Mouse (Mus musculus): ENCODE data around the gene Cnksr3. TPM values are rescaled to one million over a fixed set of nuclear protein-coding genes. Genes with fewer than 3 reads are reported as not detected.
A peak's percentile ranks its signal among the peaks of the same experiment; 100 is the strongest.

The Cnksr3 gene
- total and polyA plus RNA-seq, 3 experiments = 9.5 to 14.5 (median 11.1) TPM

DNA sequence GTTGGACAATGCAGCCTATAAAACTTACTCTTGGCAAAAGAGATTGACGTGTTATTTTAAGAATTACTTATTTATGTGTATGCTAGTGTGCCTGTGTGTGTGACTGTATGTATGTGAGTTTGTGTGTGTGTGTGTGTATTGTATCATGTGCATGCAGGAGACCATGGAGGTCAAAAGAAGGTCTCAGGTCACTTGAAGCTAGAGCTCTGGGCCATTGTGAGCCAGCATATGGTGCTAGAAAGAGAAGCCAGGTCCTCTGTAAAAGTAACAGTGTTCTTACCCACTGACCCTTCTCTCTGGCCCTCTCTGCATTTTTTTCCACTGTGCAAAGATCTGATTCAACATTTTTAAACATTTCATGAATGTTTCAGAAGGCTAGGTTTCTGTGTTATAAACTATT is 134.1 kb downstream of the Cnksr3 start:
- no peak for DNase-seq

DNA sequence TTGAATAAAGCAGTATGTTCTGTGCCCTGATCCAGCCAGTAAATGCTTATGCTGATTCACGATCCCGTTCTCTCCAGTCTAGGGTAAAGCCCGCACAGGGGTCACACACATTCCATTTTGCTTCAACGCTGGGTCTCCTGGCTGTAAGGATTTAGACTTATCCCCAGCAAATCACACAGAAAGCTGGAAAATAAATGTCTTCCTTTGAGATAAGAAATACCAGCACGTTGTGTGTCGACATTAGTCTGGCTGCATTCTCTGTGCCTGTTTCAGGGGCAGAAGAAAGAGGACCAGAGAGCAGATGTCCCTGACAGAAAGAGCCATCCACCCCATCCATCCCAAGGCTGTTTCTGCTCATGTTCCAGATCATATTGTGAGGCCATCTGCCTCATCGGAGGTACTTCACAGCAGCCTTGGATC is 134.6 kb downstream of the Cnksr3 start:
- no peak for DNase-seq

DNA sequence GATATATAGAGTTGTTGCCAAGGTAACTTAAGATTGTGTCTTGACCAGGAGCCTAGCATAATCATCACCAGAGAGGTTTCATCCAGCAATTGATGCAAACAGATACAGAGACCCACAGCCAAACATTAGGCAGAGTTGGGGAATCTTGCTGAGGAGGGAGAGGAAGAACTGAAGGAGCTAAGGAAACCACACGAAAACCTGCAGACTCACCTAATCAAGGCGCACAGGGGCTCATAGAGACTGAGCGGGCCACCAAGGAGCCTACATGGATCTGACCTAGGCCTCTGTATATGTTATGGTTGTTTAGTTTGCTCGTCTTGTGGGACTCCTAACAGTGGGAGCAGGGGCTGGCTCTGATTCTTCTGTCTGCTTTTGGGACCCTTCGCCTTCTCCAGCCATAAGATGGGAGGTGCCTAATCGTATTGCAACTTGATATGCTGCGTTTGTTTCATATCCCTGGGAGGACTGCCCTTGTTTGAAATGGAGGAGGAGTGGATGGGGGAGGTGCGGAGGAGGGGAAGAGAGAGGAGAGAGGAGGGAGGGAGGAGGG is 135.3 kb downstream of the Cnksr3 start:
- DNase-seq = no peak

DNA sequence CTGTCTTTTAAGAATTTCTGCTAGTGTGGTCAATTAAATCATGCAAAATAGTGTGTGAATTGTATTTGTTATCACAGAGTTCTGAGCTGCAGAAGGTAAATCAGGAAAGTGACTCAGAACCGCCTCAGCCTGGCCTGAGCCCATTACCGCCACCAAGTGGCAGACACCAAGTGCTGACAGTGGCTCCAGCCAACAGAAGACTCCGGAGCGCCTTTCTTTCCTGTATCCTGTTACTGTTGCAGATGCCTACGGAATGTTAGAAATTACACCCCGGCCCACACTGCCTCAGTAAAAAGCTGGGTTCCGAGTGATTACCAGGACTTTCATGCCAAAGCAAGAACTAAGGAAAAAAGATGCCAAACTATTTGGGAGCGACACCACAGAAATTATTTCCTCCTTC is 135.8 kb downstream of the Cnksr3 start:
- DNase-seq = peak; percentile 77

DNA sequence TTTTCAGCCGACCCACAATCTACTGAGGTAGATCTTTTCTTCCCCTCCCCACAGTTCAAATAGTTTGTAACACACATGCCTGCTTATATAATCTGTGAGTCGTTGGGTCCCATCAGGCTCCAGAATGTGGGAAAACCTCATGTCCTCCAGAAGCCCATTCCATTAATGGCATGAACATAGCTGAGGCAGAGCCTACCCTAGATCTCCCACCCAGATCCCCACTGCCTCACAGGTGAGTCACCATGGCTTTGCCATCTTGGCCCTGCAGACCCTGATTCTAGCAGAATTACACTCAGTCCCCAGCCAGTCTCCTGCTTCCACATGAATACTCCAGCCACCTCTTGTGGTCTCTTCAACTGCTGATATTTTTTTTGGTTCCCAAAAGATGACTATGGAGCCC is 136.4 kb downstream of the Cnksr3 start:
- no peak for DNase-seq

DNA sequence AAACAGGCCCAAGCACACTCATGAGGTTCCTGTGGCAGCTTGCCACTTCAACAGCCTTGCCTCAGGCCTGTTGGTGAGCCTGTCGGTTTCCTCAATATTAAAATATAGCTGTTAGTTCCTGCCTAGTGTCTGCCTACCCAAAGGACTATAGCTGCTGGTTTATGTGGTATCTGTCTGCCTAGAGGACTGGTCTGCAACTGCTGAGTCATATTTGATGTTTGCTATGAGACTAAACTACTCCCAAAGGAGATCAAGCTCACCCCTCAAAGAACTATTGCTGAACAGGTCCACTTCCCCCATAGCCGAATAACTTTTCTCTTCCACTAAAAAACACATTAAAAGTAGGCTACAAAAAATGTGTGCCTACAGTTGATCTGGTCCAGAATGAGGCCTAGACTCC is 137.8 kb downstream of the Cnksr3 start:
- no peak for DNase-seq

DNA sequence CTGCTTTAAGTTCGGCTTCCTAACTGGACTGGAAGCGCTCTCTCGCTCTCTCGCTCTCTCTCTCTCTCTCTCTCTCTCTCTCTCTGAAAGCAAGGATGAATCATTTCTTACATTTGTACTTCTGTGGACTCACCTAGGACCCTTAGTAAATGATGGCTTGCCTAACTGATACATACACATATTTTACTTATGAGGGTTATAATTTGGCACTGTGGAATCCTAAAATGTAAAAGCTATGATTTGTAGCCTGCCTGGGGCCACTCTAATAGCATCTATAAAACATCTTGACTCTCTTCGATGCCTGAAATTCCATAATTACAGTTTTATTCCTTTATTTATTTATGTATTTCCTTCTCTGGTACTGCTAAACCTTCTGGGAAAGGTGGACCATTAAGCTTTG is 141.1 kb downstream of the Cnksr3 start:
- no peak for DNase-seq

DNA sequence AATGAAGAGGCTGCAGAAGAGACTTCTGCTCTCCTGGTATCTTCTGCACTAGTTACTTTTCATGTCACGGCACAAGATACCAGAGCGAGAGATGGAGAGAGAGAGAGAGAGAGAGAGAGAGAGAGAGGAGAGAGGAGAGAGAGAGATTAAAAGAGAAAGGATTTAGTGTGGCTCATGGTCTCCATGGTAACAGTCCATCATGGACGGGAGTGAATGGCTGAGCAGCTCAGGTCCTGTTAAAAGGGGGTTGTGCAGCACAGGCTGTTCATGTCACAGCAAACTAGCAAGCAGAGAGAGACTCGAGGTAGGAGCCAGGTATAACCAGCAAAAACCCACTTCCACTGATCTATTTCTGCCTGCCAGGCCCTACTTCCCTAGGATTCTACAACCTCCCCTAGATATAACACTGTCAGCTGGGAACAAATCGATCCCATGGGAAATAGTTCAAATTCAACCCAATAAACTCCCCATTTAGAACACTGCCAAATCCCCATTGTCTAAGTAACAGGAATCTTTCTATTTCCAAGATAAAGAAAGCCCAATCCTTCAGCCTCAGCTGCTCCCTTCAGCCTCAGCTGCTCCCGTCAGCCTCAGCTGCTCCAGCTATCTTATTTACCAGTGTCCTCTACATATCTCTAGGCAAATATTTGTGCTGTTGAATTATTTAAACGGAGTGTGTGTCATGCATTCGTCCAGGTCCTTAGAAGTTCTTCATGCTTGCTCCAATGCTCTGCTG is 141.8 kb downstream of the Cnksr3 start:
- no peak for DNase-seq

DNA sequence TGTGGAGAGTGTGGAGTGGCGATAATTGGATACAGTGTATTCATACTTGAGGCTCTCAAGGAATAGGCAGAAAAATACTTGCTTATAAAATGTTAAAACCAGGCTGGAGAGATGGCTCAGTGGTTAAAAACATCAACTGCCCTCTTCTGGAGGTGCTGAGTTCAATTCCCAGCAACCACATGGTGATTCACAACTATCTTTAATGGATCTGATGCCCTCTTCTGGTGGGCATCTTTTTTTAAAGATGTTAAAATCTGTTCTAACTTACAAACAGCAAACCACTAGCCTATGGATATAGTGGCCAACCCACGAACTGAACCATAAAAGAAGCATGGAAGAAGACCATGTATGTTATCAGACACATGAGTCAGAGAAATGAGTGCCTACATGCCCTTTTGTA is 142.9 kb downstream of the Cnksr3 start:
- no peak for DNase-seq

Other genes starting within 250 kb of the Cnksr3 start
- under 1 TPM; 0.35 TPM for gene Ipcef1, start 159.8 kb downstream of the Cnksr3 start, total RNA-seq (2021)
- gene Ipcef1, start 159.8 kb downstream of the Cnksr3 start, polyA plus RNA-seq (2012; rRNA removed) = 0.02 and 0.03 TPM in 2 replicates